Mouse (Mus musculus): ENCODE results near the gene Nans. TPM values are rescaled to one million over a fixed set of nuclear protein-coding genes. Genes with fewer than 3 reads are reported as not detected.

Gene Nans
- polyA plus RNA-seq, 1 experiment from 2014 or later: 60.4 TPM

DNA sequence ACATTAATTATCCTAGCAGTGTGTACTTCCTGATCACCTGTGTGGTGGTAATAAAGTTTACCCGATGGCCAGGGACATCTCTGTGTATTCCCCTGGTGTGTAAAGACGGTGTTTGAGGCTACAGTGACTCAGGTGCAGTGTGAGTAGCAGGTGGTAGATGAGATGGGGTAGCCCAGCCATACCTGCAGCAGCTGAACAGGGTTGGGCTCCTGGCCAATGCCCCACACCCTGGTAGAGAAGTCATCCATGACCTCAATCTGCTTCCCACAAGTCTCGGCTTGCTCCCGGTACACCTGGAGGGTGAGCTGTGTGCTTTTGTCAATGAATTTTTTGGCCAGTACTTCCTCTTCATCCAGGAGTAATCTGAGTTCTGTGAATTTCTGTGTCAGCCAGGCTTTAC lies 34.3 kb downstream of the Nans start:
- no peaks in the 10 kb centered on the region for H3K27me3 ChIP-seq (ENCODE audit: control insufficient read depth, insufficient read depth, low read length)
- no peak overlapping the region for H3K27ac ChIP-seq (ENCODE audit: low read depth, low read length)
- no peak for ATAC-seq (ENCODE audit: low read depth)
- H3K36me3 ChIP-seq (ENCODE audit: control insufficient read depth, insufficient read depth, low read length): no peaks in the 10 kb centered on the region
- no peak overlapping the region for H3K9ac ChIP-seq (replicated peaks; ENCODE audit: low read depth, low read length)
- H3K4me3 ChIP-seq (ENCODE audit: low read depth, low read length): no peak overlapping the region
- no peaks in the 10 kb centered on the region for H3K9me3 ChIP-seq (ENCODE audit: control insufficient read depth, low read length)
- WGBS: 89% methylated on average over 4 of the region's 4 CpGs
- H3K4me1 ChIP-seq (ENCODE audit: control insufficient read depth, insufficient read depth, low read length): no peaks in the 10 kb centered on the region
- H3K4me2 ChIP-seq (ENCODE audit: low read depth, low read length): no peak overlapping the region

DNA sequence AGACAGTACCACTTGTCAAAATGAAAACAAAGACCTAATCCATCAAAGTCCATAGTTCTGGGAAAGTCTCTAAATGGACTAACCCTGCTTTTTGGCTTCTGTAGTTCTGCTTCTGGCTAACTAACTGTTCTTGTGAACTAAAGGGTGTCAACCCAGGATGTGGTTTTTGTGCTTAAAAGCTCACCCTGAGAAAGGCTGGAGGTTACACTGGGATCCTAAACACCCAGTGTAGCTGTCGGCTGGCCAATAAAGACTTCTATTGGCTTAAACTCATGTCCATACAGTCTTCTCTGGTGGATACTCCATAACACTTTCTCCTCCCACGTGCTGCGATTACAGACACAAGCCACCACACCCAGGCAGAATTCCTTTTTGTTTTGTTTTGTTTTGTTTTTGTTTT lies 37.2 kb downstream of the Nans start:
- Histone ChIP-seq H3K4me1 (ENCODE audit: control insufficient read depth, insufficient read depth, low read length) (no peaks in the 10 kb centered on the region), H3K36me3 (ENCODE audit: control insufficient read depth, insufficient read depth, low read length) (no peaks in the 10 kb centered on the region), H3K4me3 (ENCODE audit: low read depth, low read length) (no peak overlapping the region), H3K9ac (replicated peaks; ENCODE audit: low read depth, low read length) (no peak overlapping the region), H3K27ac (ENCODE audit: low read depth, low read length) (no peak overlapping the region), H3K9me3 (ENCODE audit: control insufficient read depth, low read length) (no peaks in the 10 kb centered on the region), H3K4me2 (ENCODE audit: low read depth, low read length) (no peak overlapping the region), H3K27me3 (ENCODE audit: control insufficient read depth, insufficient read depth, low read length) (no peaks in the 10 kb centered on the region)
- no peak for ATAC-seq (ENCODE audit: low read depth)
- 90% methylated on average over 3 of the region's 3 CpGs for WGBS

- H3K9ac ChIP-seq (replicated peaks; ENCODE audit: low read depth, low read length): no peak overlapping the region
- H3K27ac ChIP-seq (ENCODE audit: low read depth, low read length): no peak overlapping the region
- H3K27me3 ChIP-seq (ENCODE audit: control insufficient read depth, insufficient read depth, low read length): no peaks in the 10 kb centered on the region
- H3K4me3 ChIP-seq (ENCODE audit: low read depth, low read length): no peak overlapping the region
- no peaks in the 10 kb centered on the region for H3K4me1 ChIP-seq (ENCODE audit: control insufficient read depth, insufficient read depth, low read length)
- peak overlapping the region; percentile 33 for H3K4me2 ChIP-seq (ENCODE audit: low read depth, low read length)
- 35% methylated on average over 17 of the region's 17 CpGs for WGBS
- no peaks in the 10 kb centered on the region for H3K9me3 ChIP-seq (ENCODE audit: control insufficient read depth, low read length)
- H3K36me3 ChIP-seq (ENCODE audit: control insufficient read depth, insufficient read depth, low read length): no peaks in the 10 kb centered on the region
- peak; percentile 54; the same call in 1 of the 2 replicates for ATAC-seq (ENCODE audit: low read depth)
Observed at GRCm38 (mm10) chr4:46526798-46527557, 37.9 kb downstream of the Nans start.

GRCm38 (mm10) chr4:46527558-46527926 lies 38.5 kb downstream of the Nans start:
- Histone ChIP-seq H3K27me3 (ENCODE audit: control insufficient read depth, insufficient read depth, low read length) (no peaks in the 10 kb centered on the region), H3K9ac (replicated peaks; ENCODE audit: low read depth, low read length) (no peak overlapping the region), H3K4me1 (ENCODE audit: control insufficient read depth, insufficient read depth, low read length) (no peaks in the 10 kb centered on the region), H3K4me3 (ENCODE audit: low read depth, low read length) (no peak overlapping the region), H3K9me3 (ENCODE audit: control insufficient read depth, low read length) (no peaks in the 10 kb centered on the region), H3K36me3 (ENCODE audit: control insufficient read depth, insufficient read depth, low read length) (no peaks in the 10 kb centered on the region), H3K27ac (ENCODE audit: low read depth, low read length) (no peak overlapping the region), H3K4me2 (ENCODE audit: low read depth, low read length) (peak overlapping the region; percentile 33)
- WGBS: 4% methylated on average over 7 of the region's 7 CpGs
- no peak for ATAC-seq (ENCODE audit: low read depth)

GRCm38 (mm10) chr4:46529722-46530121 lies 40.7 kb downstream of the Nans start:
- WGBS: 36% methylated on average over 7 of the region's 7 CpGs
- Histone ChIP-seq H3K4me3 (ENCODE audit: low read depth, low read length) (no peak overlapping the region), H3K9ac (replicated peaks; ENCODE audit: low read depth, low read length) (no peak overlapping the region), H3K9me3 (ENCODE audit: control insufficient read depth, low read length) (no peaks in the 10 kb centered on the region), H3K4me1 (ENCODE audit: control insufficient read depth, insufficient read depth, low read length) (peaks cover 3% of the 10 kb centered on the region; the same call in 1 of the 2 replicates), H3K36me3 (ENCODE audit: control insufficient read depth, insufficient read depth, low read length) (no peaks in the 10 kb centered on the region), H3K4me2 (ENCODE audit: low read depth, low read length) (no peak overlapping the region), H3K27ac (ENCODE audit: low read depth, low read length) (no peak overlapping the region), H3K27me3 (ENCODE audit: control insufficient read depth, insufficient read depth, low read length) (0 out of 2 replicates have a peak, but pooled peaks cover 7% of the 10 kb centered on the region)
- ATAC-seq (ENCODE audit: low read depth): no peak

GRCm38 (mm10) chr4:46532511-46532910 lies 43.5 kb downstream of the Nans start:
- Histone ChIP-seq H3K36me3 (ENCODE audit: control insufficient read depth, insufficient read depth, low read length) (no peaks in the 10 kb centered on the region), H3K9me3 (ENCODE audit: control insufficient read depth, low read length) (no peaks in the 10 kb centered on the region), H3K27me3 (ENCODE audit: control insufficient read depth, insufficient read depth, low read length) (peaks cover 21% of the 10 kb centered on the region), H3K27ac (ENCODE audit: low read depth, low read length) (no peak overlapping the region), H3K4me3 (ENCODE audit: low read depth, low read length) (no peak overlapping the region), H3K4me2 (ENCODE audit: low read depth, low read length) (no peak overlapping the region), H3K9ac (replicated peaks; ENCODE audit: low read depth, low read length) (no peak overlapping the region), H3K4me1 (ENCODE audit: control insufficient read depth, insufficient read depth, low read length) (peaks cover 3% of the 10 kb centered on the region; the same call in 1 of the 2 replicates)
- ATAC-seq (ENCODE audit: low read depth): no peak
- 83% methylated on average over 2 of the region's 2 CpGs for WGBS

DNA sequence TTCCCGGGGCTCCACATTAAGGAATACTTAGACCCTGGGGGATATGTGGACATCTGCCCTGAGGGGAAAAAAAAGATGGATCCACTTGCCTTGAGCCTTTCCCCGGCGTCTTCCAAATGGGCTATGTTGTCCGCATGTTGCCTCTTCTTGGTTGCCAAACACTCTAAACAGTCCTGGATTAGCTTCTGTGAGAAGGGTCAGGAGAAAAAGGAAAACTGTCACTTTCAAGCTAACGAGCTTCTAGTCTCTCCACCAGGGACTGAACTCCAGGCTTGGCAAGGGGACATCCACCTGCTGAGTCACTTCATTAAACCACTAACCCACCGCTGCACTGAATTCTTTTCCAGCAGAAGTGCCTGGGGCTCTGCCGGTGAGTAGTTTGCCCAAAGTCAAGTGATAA lies 43.9 kb downstream of the Nans start:
- WGBS: 81% methylated on average over 7 of the region's 7 CpGs
- Histone ChIP-seq H3K27me3 (ENCODE audit: control insufficient read depth, insufficient read depth, low read length) (peaks cover 21% of the 10 kb centered on the region), H3K4me3 (ENCODE audit: low read depth, low read length) (no peak overlapping the region), H3K9me3 (ENCODE audit: control insufficient read depth, low read length) (no peaks in the 10 kb centered on the region), H3K4me2 (ENCODE audit: low read depth, low read length) (no peak overlapping the region), H3K9ac (replicated peaks; ENCODE audit: low read depth, low read length) (no peak overlapping the region), H3K27ac (ENCODE audit: low read depth, low read length) (no peak overlapping the region), H3K36me3 (ENCODE audit: control insufficient read depth, insufficient read depth, low read length) (no peaks in the 10 kb centered on the region), H3K4me1 (ENCODE audit: control insufficient read depth, insufficient read depth, low read length) (peaks cover 3% of the 10 kb centered on the region; the same call in 1 of the 2 replicates)
- ATAC-seq (ENCODE audit: low read depth): no peak

- peaks cover 21% of the 10 kb centered on the region for H3K27me3 ChIP-seq (ENCODE audit: control insufficient read depth, insufficient read depth, low read length)
- H3K9ac ChIP-seq (replicated peaks; ENCODE audit: low read depth, low read length): 0 out of 2 replicates have a peak overlapping the region, but pooled peaks have one; percentile 28
Observed at GRCm38 (mm10) chr4:46533934-46534720, 45.1 kb downstream of the Nans start.

More at GRCm38 (mm10) chr4:46533934-46534720, 45.1 kb downstream of the Nans start:
- Histone ChIP-seq H3K27ac (ENCODE audit: low read depth, low read length) (no peak overlapping the region), H3K9me3 (ENCODE audit: control insufficient read depth, low read length) (no peaks in the 10 kb centered on the region), H3K4me2 (ENCODE audit: low read depth, low read length) (peak overlapping the region; percentile 42), H3K4me3 (ENCODE audit: low read depth, low read length) (peak overlapping the region; percentile 13; the same call in 1 of the 2 replicates), H3K36me3 (ENCODE audit: control insufficient read depth, insufficient read depth, low read length) (no peaks in the 10 kb centered on the region), H3K4me1 (ENCODE audit: control insufficient read depth, insufficient read depth, low read length) (peaks cover 3% of the 10 kb centered on the region; the same call in 1 of the 2 replicates)
- peak; percentile 57; the same call in 1 of the 2 replicates for ATAC-seq (ENCODE audit: low read depth)
- WGBS: 10% methylated on average over 29 of the region's 29 CpGs

Data from neural tube, embryonic 14.5 days (tissue).